Mouse (Mus musculus) brain, embryonic 14.5 days (tissue): ENCODE data around the gene Mtrex. TPM values are rescaled to one million over a fixed set of nuclear protein-coding genes. Genes with fewer than 3 reads are reported as not detected.

ENCODE experiments used
- DNase-seq: peaks from one replicate; pipeline ENCODE4 v3.0.0-alpha.2; 2011; ENCODE audit warnings: low read depth
- CTCF ChIP-seq: fragments of 200-500 bp; IDR thresholded peaks from 2 replicates; pipeline ENCODE4 v1.5.1; 2012; ENCODE audit warnings: inconsistent platforms, mild to moderate bottlenecking, moderate library complexity, borderline replicate concordance; ENCODE audit not compliant: insufficient read depth, insufficient read length; ENCODE audit errors: extremely low read depth
- POLR2A ChIP-seq: fragments of 200-500 bp; IDR thresholded peaks from 2 replicates; pipeline ENCODE4 v1.6.1; 2012; ENCODE audit warnings: mild to moderate bottlenecking, inconsistent platforms, borderline replicate concordance; ENCODE audit not compliant: poor library complexity, insufficient read depth, insufficient read length, severe bottlenecking; ENCODE audit errors: extremely low read depth
- polyA plus RNA-seq: library from polyadenylated mRNA; depleted of rRNA; stranded (reverse); fragments of >200 nt; gene quantifications from 2 replicates; pipeline ENCODE4 v1.2.3, GENCODE M21; 2012; rRNA removed

The Mtrex gene
- polyA plus RNA-seq = 47.8 and 56.2 TPM in 2 replicates

DNA sequence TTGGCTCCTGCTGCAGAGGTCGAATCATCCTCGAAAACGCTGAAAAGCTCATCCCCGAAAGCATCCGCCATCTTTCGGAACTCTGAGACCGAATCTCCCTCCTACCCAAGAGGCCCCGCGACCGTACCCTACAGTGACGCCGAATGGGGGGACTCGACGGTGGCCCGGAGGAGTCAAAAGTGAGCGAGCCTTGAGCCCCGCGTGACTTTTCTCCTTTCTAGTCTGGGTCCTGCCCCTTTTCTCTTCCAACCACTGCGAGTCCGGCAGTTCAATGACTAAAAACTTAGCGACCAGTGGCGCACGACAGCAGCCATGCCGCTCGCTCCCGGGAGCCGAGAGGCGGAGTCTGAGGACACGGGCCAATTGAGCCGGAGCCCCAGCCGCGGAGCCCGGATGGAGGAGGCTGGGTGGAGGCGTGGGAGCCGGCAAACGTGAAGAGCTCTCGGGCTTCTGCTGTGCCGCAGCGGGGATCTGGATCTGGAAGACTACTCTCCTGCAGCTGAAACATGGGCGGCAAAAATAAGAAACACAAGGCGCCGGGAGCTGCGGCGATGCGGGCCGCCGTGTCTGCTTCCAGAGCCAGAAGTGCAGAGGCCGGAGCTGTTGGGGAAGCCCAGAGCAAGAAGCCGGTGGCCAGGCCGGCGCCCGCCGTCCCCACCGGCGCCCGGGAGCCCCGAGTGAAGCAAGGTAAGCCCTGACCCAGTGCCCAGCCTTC is at the start of gene Mtrex, which contains the start of gene Dhx29:
TSS of gene Mtrex (minus strand) at position 112 of the 715 bp plus-strand sequence.
TSS of gene Dhx29 (plus strand) at position 168 of the 715 bp plus-strand sequence.
- peak; percentile 99 for DNase-seq
- TF ChIP-seq CTCF = no peak
- TF ChIP-seq POLR2A = peak; percentile 12; the same call in 1 of the 2 replicates

DNA sequence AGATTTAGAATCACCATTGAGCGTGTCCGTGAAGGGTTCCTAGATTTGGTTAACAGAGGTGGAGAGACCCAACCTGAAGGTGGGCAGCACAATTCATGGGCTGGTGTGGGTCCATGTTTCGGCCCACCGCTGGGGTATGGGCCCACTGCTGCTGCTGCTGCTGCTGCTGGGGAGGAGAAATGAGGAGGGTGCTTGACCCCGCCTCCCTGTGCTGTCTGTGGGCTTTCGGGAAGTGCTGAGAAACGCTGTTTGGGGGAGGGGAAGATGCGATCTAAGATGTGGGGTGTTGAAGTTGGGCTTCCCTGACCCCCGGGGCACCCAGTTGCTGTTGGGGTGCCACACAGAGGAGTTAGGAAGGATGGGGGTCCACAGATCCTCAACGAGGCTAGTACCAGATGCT is 49.5 kb upstream of the Mtrex start:
- DNase-seq = no peak
- TF ChIP-seq POLR2A (no peak), CTCF (no peak)

DNA sequence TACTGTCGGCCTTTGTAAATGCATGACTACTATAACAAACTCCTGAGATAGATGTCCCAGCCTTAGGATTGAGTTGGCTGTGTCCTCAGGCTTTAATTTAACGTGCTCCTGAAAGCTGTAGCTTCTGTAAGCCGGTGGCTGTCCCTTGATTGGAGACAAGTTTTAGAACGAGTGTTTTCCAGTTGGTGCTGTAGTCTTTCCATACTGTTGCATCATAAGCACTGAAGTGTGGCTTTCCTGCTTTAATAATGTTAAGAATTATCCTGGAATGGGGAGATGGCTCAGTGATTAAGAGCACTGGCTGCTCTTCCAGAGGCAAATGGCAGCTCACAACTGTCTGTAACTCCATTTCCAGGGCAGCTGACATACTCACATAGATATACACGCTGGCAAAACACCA is 40.1 kb upstream of the Mtrex start:
- DNase-seq = no peak
- TF ChIP-seq CTCF (no peak), POLR2A (no peak)

DNA sequence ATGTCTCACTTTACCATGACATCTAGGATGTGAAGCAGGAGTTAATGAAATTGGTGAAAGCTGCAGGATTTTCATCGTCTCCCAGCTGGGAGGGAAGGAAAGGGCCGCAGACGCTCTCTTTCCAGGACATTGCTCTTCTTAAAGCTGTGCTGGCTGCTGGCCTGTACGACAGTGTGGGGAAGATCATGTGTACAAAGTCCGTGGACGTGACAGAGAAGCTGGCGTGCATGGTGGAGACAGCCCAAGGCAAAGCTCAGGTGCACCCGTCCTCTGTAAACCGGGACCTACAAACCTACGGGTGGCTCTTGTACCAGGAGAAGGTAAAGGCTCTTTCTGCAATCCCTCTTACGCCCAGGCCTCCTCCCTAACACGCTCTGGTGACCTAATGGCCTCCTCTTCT is 37.2 kb upstream of the Mtrex start:
- TF ChIP-seq POLR2A (no peak), CTCF (no peak)
- no peak for DNase-seq

DNA sequence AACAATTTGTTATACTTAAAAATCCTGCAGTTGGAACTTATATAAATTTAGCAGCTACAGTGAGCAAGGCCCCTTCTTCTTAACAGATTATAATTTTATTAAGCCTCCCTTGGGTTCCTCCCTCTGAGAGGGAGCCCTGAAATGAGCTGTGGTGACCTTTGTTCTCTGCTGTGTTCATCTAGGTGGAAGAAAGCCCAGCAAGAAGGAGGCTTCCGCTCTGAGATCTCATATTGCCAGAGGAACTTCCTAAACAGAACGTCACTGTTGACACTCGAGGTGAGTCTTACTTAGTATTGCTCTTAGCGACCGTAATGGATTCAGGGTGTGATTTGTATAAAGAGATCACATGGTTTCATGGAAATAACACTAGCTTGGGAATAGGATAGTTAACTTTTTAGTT is 35.9 kb upstream of the Mtrex start:
- no peak for DNase-seq
- no peak for TF ChIP-seq POLR2A
- no peak for TF ChIP-seq CTCF

DNA sequence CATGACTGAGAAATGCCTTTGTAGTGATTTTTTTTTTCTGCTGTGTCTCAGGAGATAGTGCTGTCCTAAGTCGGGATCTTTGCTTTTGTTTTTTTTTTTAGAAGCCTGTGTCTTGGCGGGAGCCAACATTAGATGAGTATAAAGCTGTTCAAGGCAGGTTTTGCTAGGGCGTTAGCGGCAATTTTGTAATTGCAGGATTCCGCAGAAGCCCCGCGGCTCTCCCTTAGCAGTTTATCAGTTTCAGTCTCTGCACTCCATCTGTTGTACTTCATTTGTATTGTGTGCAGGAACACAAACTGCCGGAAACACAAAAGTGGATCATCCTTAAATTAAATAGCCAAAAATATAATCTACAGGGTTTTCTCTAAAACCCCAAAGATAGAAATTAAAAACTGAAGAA is 26.9 kb upstream of the Mtrex start:
- DNase-seq = no peak
- TF ChIP-seq POLR2A (no peak), CTCF (no peak)

DNA sequence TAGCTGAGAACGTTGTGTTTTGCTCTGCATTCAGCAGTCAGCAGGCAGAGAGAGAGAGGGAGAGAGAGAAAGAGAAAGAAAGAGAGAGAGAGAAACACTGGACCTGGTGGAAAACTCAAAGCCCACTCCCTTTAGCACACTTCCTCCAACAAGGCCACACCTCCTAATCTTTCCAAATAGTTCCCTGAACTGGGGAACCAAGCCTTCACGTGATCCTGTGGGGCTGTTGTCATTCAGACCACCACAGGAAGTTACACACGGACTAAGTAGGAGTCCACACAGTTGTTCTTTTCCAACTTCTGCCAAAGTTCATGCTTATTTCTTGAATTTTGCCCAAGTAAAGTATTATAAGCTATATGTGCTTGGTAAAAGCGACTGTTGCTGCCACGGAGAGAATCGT is 18.7 kb upstream of the Mtrex start:
- DNase-seq = no peak
- TF ChIP-seq CTCF (no peak), POLR2A (no peak)

DNA sequence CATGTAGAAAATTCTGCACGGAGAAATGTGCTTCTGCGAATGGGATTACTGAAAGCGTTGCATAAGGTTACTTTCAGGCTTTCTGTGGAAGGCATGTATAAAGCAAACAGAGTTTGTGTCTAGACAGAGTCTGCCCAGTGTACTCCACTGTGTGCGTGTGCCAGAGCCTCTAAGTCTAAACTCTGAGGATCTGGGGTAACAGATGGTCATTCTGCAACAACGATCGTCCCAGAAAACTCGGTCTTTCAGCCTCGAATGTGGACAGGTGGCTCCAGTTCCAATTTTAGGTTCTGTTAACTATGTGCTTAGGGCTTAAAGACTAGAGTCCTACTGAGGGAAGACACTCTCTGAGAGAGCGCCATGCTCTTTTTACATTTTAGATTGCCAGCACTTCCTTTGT is 18.1 kb upstream of the Mtrex start:
- no peak for TF ChIP-seq POLR2A
- TF ChIP-seq CTCF = no peak
- peak; percentile 3 for DNase-seq

DNA sequence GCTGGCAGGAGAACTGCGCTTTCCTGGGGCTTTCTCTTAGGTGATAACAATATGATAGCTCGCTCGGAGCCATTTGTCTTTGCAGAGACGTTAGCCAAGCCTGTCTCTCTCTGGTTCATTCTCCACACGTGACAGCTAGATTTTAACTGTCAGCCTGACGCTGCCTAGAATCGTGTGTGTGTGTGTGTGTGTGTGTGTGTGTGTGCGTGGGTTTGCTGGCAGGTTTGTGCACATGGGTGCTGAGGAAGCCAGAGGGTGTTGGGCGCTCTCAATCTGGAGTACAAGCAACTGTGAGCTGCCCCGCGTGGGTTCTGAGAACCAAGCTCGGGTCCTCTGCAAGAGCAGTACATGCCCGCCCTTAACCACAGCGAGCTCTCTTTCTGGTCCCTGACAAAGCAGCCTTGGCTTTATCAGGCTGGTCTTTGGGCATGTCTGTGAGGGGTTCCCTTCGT is 14.7 kb upstream of the Mtrex start:
- peak; percentile 9 for DNase-seq
- TF ChIP-seq CTCF (no peak), POLR2A (no peak)

DNA sequence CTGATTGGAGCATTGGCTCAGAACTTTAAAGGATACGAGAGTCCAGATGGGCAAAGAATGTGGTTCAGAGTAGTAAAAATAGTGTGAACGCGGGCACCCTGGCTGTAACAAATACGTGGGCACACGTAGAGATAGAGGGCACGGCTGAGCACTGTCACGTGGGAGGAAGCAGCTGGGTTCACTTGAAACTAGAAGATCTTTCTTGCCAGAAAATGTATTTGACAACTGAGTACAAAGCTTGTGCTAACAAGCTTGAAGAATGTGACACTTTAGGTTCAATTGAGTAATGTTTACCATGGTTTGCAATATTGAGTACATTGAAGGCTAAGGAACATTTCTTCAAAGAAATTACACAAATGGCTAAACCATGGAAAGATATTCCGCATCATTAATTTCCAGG is 10.9 kb upstream of the Mtrex start:
- DNase-seq = no peak
- no peak for TF ChIP-seq CTCF
- TF ChIP-seq POLR2A = no peak

DNA sequence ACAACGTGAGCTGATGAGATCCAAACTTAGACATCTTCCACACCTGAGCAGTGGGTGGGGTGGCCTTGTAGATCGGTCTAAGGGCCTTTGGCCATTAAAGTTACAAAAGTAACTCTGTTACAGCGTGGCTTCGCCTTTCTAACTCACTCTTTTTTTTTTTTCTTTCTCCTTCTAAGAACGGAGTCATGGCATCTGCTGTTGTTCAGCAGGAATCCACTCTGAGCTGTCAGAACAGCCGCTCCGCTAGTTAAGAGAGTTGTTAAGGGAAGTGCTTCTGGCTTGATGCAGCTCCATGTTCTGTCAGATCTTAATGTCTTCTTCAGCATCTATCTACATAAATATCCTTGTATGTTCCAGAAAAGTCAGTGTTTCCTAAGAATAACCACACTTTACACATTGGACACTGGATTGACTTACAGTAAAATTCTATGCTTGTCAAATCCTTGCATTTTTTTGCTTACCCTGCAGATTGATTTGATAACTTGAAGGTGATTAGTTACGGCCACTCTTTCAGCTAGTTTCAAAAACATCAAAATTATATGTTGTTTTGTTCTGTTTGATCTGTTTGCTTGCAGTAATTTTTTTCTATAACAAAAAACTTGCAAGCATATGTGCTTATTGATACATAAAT is 955 bp upstream of the Mtrex start:
- peak; percentile 51 for DNase-seq
- TF ChIP-seq POLR2A (no peak), CTCF (no peak)

DNA sequence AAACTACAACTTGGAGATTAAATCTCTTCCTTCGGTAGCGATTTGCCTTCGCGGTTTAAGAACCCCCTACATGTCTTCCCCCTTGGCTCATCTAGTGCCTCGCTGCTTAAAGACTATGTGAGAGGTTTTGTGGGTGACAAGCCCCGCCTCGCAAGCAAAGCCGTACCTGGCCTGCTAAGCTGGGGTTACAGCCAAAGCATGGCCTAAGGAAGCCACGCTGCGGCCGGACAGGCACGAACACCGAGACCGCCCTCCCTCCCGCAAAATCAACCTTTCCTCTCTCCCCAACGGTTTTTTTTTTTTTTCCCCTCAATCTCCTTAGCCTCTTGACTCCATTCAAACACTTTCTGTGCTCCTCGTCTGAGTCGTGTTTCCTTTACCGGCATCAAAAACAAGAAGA is 402 bp downstream of the Mtrex start:
- TF ChIP-seq CTCF (no peak), POLR2A (no peak)
- peak; percentile 56 for DNase-seq
